Mouse (Mus musculus): ENCODE measurements around the gene Trim11.

The Trim11 gene

GRCm38 (mm10) chr11:59015052-59015451 is 37.2 kb downstream of the Trim11 start:
- DNase-seq (ENCODE audit: low spot score): no peak

DNA sequence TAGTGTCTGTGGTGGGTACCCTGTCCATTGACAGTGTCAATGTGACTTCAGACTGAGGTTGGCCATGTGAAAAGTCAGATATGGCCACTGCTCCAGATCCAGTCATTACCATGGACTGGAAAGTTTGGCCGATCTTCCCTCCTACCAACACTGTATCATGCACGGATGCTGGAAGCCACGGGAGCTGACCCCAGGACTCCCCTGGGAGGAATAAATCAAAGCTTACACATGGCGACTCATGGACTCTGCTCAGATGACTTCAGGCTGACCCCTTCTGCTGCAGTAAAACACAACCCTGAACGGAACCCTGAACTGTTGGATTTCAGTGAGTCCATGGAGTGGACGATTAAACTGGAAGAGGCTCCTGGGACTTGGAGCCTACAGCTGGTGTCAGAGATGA is 48.5 kb downstream of the Trim11 start:
- no peak for DNase-seq (ENCODE audit: low spot score)

DNA sequence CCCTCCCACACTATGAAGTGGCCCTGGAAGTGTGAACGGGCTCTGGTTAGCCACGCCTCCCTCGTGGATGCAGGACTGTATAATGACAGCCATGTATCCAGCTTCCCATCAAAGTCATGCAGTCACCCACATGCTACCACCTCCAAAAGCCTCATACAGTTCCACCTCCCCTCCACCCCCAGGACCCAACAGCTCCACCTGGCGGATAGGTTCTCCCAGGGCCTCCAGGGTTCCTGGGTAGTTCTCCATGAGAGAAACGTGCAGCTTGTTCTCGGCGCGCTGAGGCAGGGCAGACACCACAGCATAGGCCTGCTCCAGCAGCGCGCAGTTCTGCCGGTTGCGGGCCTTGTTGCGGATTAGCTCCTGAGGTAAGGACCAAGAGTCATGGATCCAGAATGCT is 51.1 kb downstream of the Trim11 start:
- no peak for DNase-seq (ENCODE audit: low spot score)
